Mouse (Mus musculus) liver, embryonic 14.5 days (tissue): ENCODE results near the gene Mllt1. TPM values are rescaled to one million over a fixed set of nuclear protein-coding genes. Genes with fewer than 3 reads are reported as not detected.
"Not testable (repeated sequence)": the region's sequence is repeated elsewhere in the genome, so short reads cannot be mapped to it uniquely, and the experiment has no call there.

ENCODE experiments used
- ATAC-seq: fragments of 200-750 bp; cut with Nextera tagmentation; 2 replicates; pipeline ENCODE4 v1.8.0; 2017; ENCODE audit warnings: moderate number of reproducible peaks, mild to moderate bottlenecking, moderate library complexity; ENCODE audit not compliant: insufficient read depth
- DNase-seq, 3 experiments: peaks; one replicate each; pipeline ENCODE4 v3.0.0-alpha.2; 2012 to 2013; ENCODE audit warnings: low read depth in 3 of 3, low spot score in 3 of 3
- H3K27ac ChIP-seq: fragments of 300-500 bp; sonication (generic); 2 replicates; pipeline ENCODE4 v1.5.1; 2014; ENCODE audit warnings: moderate library complexity, mild to moderate bottlenecking, control low read depth, inconsistent platforms
- H3K27me3 ChIP-seq: fragments of 300-500 bp; sonication (generic); 2 replicates; pipeline ENCODE4 v1.6.1; 2014; ENCODE audit warnings: mild to moderate bottlenecking, low read length, moderate library complexity; ENCODE audit not compliant: control insufficient read depth, insufficient read depth
- H3K36me3 ChIP-seq: fragments of 300-500 bp; sonication (generic); replicated peaks from 2 replicates; pipeline ENCODE4 v1.6.1; 2014; ENCODE audit warnings: low read depth; ENCODE audit not compliant: control insufficient read depth, insufficient read depth
- H3K4me1 ChIP-seq, 2 experiments: fragments of 200-500 bp in 1 of 2; fragments of 300-500 bp in 1 of 2; sonication (generic) in 1 of 2; replicated peaks; 2 replicates each; pipeline ENCODE4 v1.6.1; 2012 to 2014; ENCODE audit warnings: antibody characterized with exemption in 1 of 2, inconsistent platforms in 1 of 2, low read length in 1 of 2; ENCODE audit not compliant: control insufficient read depth in 2 of 2, insufficient read depth in 2 of 2
- H3K4me2 ChIP-seq: fragments of 300-500 bp; sonication (generic); 2 replicates; pipeline ENCODE4 v1.6.1; 2014; ENCODE audit warnings: low read depth, mild to moderate bottlenecking, control low read depth, moderate library complexity
- H3K4me3 ChIP-seq, 2 experiments: fragments of 200-500 bp in 1 of 2; fragments of 300-500 bp in 1 of 2; sonication (generic) in 1 of 2; 2 replicates each; pipeline ENCODE4 v1.5.1; 2012 to 2014; ENCODE audit warnings: low read depth in 2 of 2, low read length in 2 of 2, mild to moderate bottlenecking in 2 of 2, control low read depth in 1 of 2, inconsistent platforms in 1 of 2, moderate library complexity in 1 of 2; ENCODE audit not compliant: insufficient read depth in 1 of 2
- H3K9ac ChIP-seq: fragments of 300-500 bp; sonication (generic); replicated peaks from 2 replicates; pipeline ENCODE4 v1.6.1; 2014; ENCODE audit warnings: mild to moderate bottlenecking, control low read depth, moderate library complexity
- H3K9me3 ChIP-seq: fragments of 300-500 bp; sonication (generic); 2 replicates; pipeline ENCODE4 v1.6.1; 2016; ENCODE audit warnings: low read length, mixed read lengths; ENCODE audit not compliant: control insufficient read depth
- CTCF ChIP-seq: IDR thresholded peaks from 2 replicates; pipeline ENCODE4 v1.5.1; 2016; ENCODE audit warnings: antibody characterized with exemption, low read depth, control low read depth
- EP300 ChIP-seq: IDR thresholded peaks from 2 replicates; pipeline ENCODE4 v1.6.1; 2016; ENCODE audit warnings: antibody characterized with exemption, low read depth
- WGBS: fragments of 180-500 bp; shearing (Covaris S2); extraction: QIAGEN DNeasy Blood & Tissue Kit; methylation state at CpG from one replicate; pipeline ENCODE4 v1.1.7; 2014; ENCODE audit not compliant: insufficient replicate concordance; 5-methylcytosine and 5-hydroxymethylcytosine counted together
- polyA plus RNA-seq, 2 experiments: library from polyadenylated mRNA; depleted of rRNA in 1 of 2; stranded (reverse) in 1 of 2; unstranded in 1 of 2; fragments of >200 nt; fragmentation: Nextera tagmentation in 1 of 2; extraction: Ambion mirVana in 1 of 2; gene quantifications; 2 replicates each; pipeline versions ENCODE4 v1.2.1 to v1.2.3; 2012 to 2014

Gene Mllt1
- polyA plus RNA-seq, 2 experiments, result 3.7 to 12.0 TPM

DNA sequence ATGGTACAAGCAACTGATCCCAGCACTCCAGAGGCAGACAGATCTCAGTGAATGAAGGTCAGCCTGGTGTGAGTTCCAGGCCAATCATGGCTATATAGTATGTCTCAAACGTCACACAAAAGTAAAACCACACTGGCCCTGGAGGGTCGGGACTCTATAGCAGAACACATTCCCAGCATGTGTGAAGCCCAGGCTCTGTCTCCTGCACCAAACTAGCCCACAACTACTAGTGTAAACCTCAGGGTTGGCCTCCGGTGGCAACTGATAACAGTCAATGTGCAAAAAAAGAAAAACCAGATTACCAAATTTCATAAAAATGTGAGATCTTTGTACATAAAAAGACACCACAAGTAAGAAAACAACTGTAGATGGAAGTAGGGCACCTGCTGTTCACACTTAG, 22.2 kb downstream of the Mllt1 start:
- H3K4me3 ChIP-seq, result no peak overlapping the region
- no peaks in the 10 kb centered on the region for H3K9me3 ChIP-seq
- no peak overlapping the region for H3K9ac ChIP-seq
- WGBS, result 32% methylated on average over 3 of the region's 3 CpGs
- TF ChIP-seq CTCF (no peak), EP300 (no peak)
- H3K27ac ChIP-seq, result no peak overlapping the region
- H3K27me3 ChIP-seq, result no peaks in the 10 kb centered on the region
- H3K36me3 ChIP-seq, result no peaks in the 10 kb centered on the region; the same call in 1 of the 2 replicates
- ATAC-seq (no peak), DNase-seq (no peak)
- peaks cover 0 to 11% of the 10 kb centered on the region in 2 experiments; a peak in 2 of 4 replicates for H3K4me1 ChIP-seq
- H3K4me2 ChIP-seq, result no peak overlapping the region

DNA sequence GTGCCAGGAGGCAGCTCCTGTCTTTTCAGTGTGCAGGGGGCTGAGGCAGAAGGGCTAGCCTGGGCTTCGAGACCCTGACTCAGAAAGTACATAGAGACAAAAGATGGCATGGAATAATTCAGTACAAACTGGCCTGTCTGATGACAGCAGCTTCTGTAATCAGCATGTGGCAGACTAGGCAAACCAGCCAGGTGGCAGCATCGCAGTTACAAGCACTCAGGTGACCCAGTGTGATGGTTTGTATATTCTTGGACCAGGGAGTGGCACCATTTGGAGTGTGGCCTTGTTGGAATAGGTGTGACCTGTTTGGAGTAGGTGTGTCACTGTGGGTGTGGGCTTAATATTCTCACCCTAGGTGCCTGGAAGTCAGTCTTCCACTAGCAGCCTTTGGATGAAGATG, 25.5 kb downstream of the Mllt1 start:
- not testable (repeated sequence) for H3K36me3 ChIP-seq, H3K4me2 ChIP-seq, ATAC-seq, H3K27me3 ChIP-seq, DNase-seq, H3K27ac ChIP-seq, H3K4me3 ChIP-seq, H3K9me3 ChIP-seq, H3K9ac ChIP-seq
- H3K4me1 ChIP-seq, result peaks cover 0 to 11% of the 10 kb centered on the region in 2 experiments; a peak in 2 of 4 replicates
- WGBS, result 70% methylated on average over 2 of the region's 2 CpGs

DNA sequence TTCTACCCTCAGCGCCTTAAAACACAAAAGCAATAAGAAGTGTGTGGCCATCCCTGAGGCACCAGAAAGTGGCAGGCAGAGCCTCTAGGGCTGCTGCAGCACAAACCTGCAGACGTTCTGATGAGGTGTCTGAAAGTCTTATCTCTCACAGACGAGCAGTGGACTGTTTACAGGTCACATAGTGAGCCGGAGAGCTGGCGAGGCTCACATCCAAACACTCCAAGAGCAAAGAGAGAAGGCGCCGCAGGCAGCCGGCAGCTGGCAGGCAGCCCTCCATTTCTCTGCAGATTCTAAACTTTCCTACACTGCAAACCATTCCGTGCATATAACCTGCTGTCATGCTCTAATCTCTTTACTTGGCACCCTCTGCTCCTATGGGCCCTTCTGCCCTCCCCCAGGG, 27.3 kb downstream of the Mllt1 start:
- no peak overlapping the region for H3K4me3 ChIP-seq
- WGBS, result 47% methylated on average over 9 of the region's 9 CpGs
- ATAC-seq, result no peak
- H3K36me3 ChIP-seq, result no peaks in the 10 kb centered on the region; the same call in 1 of the 2 replicates
- H3K9me3 ChIP-seq, result no peaks in the 10 kb centered on the region
- no peak overlapping the region for H3K27ac ChIP-seq
- H3K4me1 ChIP-seq, result peaks cover 0 to 4% of the 10 kb centered on the region in 2 experiments; a peak in 1 of 4 replicates
- no peak for DNase-seq
- H3K9ac ChIP-seq, result no peak overlapping the region
- H3K27me3 ChIP-seq, result no peaks in the 10 kb centered on the region
- TF ChIP-seq EP300, result no peak
- TF ChIP-seq CTCF, result no peak
- no peak overlapping the region for H3K4me2 ChIP-seq

DNA sequence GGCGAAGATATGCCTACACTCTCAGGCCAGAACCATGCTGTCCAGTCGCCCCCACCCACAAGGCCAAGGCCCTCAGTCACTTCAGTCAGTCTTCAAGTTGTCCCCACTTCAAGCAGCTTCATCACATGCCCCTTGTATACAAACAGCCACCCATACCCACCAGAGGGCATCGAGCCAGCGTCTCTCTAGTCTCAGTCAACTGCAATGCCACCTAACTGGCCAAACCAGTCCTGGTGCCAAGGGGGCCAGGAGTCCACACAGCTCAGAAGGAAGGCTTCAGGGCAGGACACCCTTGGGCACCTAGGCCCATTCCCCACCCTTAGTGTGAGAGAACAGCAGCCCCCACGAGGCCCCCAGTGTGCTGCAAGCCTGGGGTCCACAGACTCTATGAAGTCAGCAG, 28.1 kb downstream of the Mllt1 start:
- no peak for TF ChIP-seq CTCF
- H3K9me3 ChIP-seq, result no peaks in the 10 kb centered on the region
- WGBS, result 77% methylated on average over 5 of the region's 5 CpGs
- H3K4me1 ChIP-seq, result peaks cover 0 to 4% of the 10 kb centered on the region in 2 experiments; a peak in 1 of 4 replicates
- no peak overlapping the region for H3K4me2 ChIP-seq
- no peak overlapping the region for H3K27ac ChIP-seq
- DNase-seq, result no peak
- H3K36me3 ChIP-seq, result no peaks in the 10 kb centered on the region; the same call in 1 of the 2 replicates
- H3K9ac ChIP-seq, result no peak overlapping the region
- H3K27me3 ChIP-seq, result no peaks in the 10 kb centered on the region
- ATAC-seq, result no peak
- no peak overlapping the region for H3K4me3 ChIP-seq

DNA sequence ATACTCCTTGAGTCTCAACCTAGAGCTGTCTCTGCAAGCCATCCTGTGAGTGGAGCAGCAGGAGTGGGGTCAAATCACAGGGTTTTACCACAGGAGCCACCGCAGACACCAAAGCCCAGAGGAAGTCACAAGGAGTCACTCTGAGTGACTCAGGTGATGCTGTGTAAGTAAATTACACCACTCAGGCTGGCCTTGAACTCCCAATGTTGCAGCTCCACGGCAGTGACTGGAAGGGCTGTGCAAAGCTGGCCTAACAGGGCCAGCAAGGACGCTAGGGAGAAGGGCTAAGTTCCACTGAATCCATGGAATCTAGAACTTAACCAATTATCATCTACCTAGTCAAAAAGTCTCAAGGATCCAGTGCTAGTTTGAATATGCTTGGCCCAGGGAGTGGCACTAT, 29.0 kb downstream of the Mllt1 start:
- Histone ChIP-seq H3K4me3 (no peak overlapping the region), H3K4me2 (no peak overlapping the region), H3K9ac (no peak overlapping the region), H3K36me3 (no peaks in the 10 kb centered on the region; the same call in 1 of the 2 replicates), H3K9me3 (no peaks in the 10 kb centered on the region), H3K27me3 (no peaks in the 10 kb centered on the region), H3K27ac (no peak overlapping the region), H3K4me1 (peaks cover 0 to 4% of the 10 kb centered on the region in 2 experiments; a peak in 1 of 4 replicates)
- no peak for TF ChIP-seq EP300
- TF ChIP-seq CTCF, result no peak
- ATAC-seq, result no peak
- DNase-seq, result no peak
- WGBS, result 74% methylated on average over 3 of the region's 3 CpGs
